Mouse (Mus musculus): ENCODE measurements at regions not wholly inside any gene's neighbourhood (a gene's known extent, or its start where the extent isn't known, plus 50 kb on each side); places are given as distances from the start of the nearest gene placed in this dataset.

DNA sequence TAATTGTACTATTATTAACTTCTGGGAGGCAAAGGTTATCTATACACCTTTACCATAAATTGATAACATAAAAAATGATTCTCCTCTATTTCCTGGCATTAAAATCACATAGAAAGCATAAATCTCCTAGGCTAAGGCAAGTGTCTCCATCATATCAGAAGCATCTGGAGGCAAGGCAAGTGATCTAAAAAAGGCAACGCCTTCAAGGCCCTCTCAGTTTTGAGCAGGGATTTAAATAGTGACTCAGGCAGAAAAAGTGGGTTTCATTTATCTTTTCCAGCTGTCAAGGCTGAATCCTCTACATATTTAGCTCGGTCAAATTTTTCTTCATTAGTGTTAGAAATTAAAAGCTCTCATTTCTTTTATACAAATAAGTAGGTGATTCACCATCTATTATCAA is 430.0 kb upstream of the Gpc5 start:
- TF ChIP-seq CTCF (IDR thresholded peaks at IDR 0.05) (no peak), POLR2A (IDR thresholded peaks at IDR 0.05; ENCODE audit: insufficient read depth, low read depth, low read length) (no peak)

Measured in heart, adult 2 months (tissue).